Mouse (Mus musculus) mouse trophoblast stem cell (cell line): Measurements from ENCODE around the gene Zfp78.

Source experiments
- in situ Hi-C, 2 experiments: fragments of 300-500 bp; cut with MseI, MboI; formaldehyde crosslinking; loops; 2 replicates in 1 of 2; 3 replicates in 1 of 2; pipeline ENCODE4 v1.15.1; 2025

The Zfp78 gene

GRCm38 (mm10) chr7:6386995-6387394 lies 23.9 kb downstream of the Zfp78 start:
- in situ Hi-C loops, result no loop called here

- in situ Hi-C loops, result no loop called here
These were observed 25.9 kb downstream of the Zfp78 start for GRCm38 (mm10) chr7:6388971-6389370.

DNA sequence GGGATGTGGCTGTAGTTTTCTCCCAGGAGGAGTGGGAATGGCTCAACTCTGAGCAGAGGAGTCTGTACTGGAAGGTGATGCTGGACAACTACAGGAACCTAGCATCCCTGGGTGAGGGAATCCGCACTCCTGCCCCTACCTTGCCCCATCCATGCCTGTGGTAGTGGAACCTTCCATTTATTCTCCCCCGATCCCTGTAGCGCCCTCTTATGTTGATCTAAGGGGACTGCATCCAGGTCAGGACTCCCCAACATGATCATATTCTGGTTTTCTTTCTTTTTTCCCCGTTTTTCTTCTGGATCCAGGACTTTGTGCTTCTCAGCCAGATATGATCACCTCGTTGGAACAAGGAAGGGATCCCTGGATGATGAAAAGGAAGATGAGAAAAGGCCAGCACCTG lies 26.4 kb downstream of the Zfp78 start:
- in situ Hi-C loops, result no loop called here

GRCm38 (mm10) chr7:6397996-6398975 lies 35.2 kb downstream of the Zfp78 start, which contains the start of gene Smim17:
TSS of gene Smim17 (plus strand) at chr7:6398715.
- in situ Hi-C loops, result no loop called here

DNA sequence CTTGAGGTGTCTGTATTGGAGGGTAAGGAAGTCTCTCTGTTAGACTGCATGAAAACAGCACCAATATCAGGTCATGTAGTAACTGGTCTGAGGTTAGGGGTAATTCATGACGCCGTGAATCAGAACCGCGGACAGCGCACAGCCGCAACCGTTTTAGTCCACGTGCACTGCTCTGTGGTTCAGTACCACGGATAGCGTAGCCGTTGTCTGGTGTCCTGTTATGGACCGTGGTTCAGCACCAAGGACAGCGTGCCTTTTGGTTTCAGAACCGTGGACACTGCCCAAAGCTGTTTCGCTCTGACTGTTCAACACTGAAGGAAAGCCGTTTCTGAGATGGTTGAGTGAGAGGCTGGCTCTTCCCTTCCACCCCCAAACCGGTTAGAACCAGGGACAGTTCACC lies 47.0 kb downstream of the Zfp78 start, which contains the start of gene Gm20715:
Gene Gm20715 (plus strand): TSS at position 235 of the 400 bp plus-strand sequence.
- in situ Hi-C loops, result no loop called here

GRCm38 (mm10) chr7:6414626-6415441 lies 51.8 kb downstream of the Zfp78 start:
- in situ Hi-C loops, result no loop called here

- in situ Hi-C loops, result no loop called here
These were observed 52.3 kb downstream of the Zfp78 start for GRCm38 (mm10) chr7:6415442-6415787.

DNA sequence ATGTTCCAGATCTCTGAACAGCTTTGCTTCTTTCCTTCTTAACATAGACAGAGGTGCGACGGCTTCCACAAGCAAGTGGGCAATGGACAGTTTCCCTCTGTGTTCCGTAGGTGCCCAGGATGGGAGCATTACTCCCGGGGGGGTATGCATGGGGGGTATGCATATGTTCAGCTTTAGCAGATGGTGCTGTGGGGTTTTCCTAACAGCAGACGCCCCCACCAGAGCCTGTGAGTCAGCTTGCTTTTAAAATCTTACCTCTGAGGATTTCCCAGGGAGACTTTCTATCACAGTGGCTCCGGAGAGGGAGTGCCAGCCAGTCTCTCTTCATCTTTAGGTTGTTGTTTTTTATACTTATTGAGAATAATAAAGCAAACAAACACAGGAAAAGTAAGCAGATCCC lies 56.8 kb downstream of the Zfp78 start:
- in situ Hi-C loops, result no loop called here

DNA sequence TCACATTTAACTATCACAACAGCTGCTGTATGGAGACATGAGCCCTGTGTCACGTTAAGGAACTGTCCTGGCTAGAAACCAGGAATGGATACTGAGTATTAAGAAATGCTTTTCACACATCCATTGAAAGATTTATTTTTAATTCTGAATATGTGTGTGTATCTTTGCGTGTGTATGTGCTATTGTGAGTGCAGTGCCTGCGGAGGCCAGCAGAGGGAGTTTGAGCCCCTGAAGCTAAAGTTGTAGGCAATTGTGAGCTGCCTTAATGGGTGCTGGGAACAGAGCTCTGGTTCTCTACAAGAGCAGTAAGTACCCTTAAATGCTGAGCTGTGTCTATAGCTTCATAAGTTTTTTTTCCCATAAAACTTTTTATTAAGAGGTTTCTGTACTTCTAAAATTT lies 66.3 kb downstream of the Zfp78 start:
- in situ Hi-C loops, result loop anchor here (5.0 to 25.0 kb wide), 2 partner anchors 72 to 158 kb away; no protein-coding TSS in a partner anchor

- in situ Hi-C loops, result loop anchor here (5.0 to 25.0 kb wide), 3 partner anchors 68 to 504 kb away; partner anchors contain the start of gene Zfp78 (in 1 of the 2)
These were observed 67.3 kb downstream of the Zfp78 start for GRCm38 (mm10) chr7:6430342-6430741.
